Mouse (Mus musculus) limb, embryonic 15.5 days (tissue): ENCODE data around the gene Wbp2. TPM values are rescaled to one million over a fixed set of nuclear protein-coding genes. Genes with fewer than 3 reads are reported as not detected.
A peak's percentile ranks its signal among the peaks of the same experiment; 100 is the strongest.

ENCODE experiments used
- ATAC-seq: fragments of 200-750 bp; cut with Nextera tagmentation; 2 replicates; pipeline ENCODE4 v1.8.0; 2017; ENCODE audit warnings: low read depth, moderate TSS enrichment; ENCODE audit not compliant: insufficient number of reproducible peaks, low FRiP score, low TSS enrichment
- H3K27ac ChIP-seq: fragments of 300-500 bp; sonication (generic); 2 replicates; pipeline ENCODE4 v1.5.1; 2015; ENCODE audit warnings: moderate library complexity, mild to moderate bottlenecking, inconsistent platforms
- H3K27me3 ChIP-seq: fragments of 300-500 bp; sonication (generic); 2 replicates; pipeline ENCODE4 v1.6.1; 2015; ENCODE audit warnings: inconsistent platforms
- H3K36me3 ChIP-seq: fragments of 300-500 bp; sonication (generic); 2 replicates; pipeline ENCODE4 v1.6.1; 2015; ENCODE audit warnings: inconsistent platforms
- H3K4me1 ChIP-seq: fragments of 300-500 bp; sonication (generic); 2 replicates; pipeline ENCODE4 v1.6.1; 2015; ENCODE audit warnings: inconsistent platforms
- H3K4me2 ChIP-seq: fragments of 300-500 bp; sonication (generic); 2 replicates; pipeline ENCODE4 v1.6.1; 2015; ENCODE audit warnings: mild to moderate bottlenecking, inconsistent platforms
- H3K4me3 ChIP-seq: fragments of 300-500 bp; sonication (generic); 2 replicates; pipeline ENCODE4 v1.5.1; 2015; ENCODE audit warnings: mild to moderate bottlenecking, inconsistent platforms
- H3K9ac ChIP-seq: fragments of 300-500 bp; sonication (generic); 2 replicates; pipeline ENCODE4 v1.6.1; 2015; ENCODE audit warnings: inconsistent platforms
- H3K9me3 ChIP-seq: fragments of 300-500 bp; sonication (generic); 2 replicates; pipeline ENCODE4 v1.6.1; 2016; ENCODE audit warnings: inconsistent platforms
- WGBS: fragments of 180-500 bp; shearing (Covaris S2); methylation state at CpG from one replicate; pipeline ENCODE4 v1.1.7; 2015; 5-methylcytosine and 5-hydroxymethylcytosine counted together
- polyA plus RNA-seq: library from polyadenylated mRNA; unstranded; fragments of >200 nt; fragmentation: Nextera tagmentation; extraction: Ambion mirVana; gene quantifications from 2 replicates; pipeline ENCODE4 v1.2.1, GENCODE M21; 2015

Wbp2 gene
- polyA plus RNA-seq, 1 experiment from 2014 or later: 61.6 TPM

GRCm38 (mm10) chr11:116072608-116073007 is 14.2 kb downstream of the Wbp2 start:
- Histone ChIP-seq H3K4me1 (peaks cover 13% of the 10 kb centered on the region), H3K27ac (no peak overlapping the region), H3K27me3 (no peaks in the 10 kb centered on the region), H3K9me3 (no peaks in the 10 kb centered on the region), H3K9ac (no peak overlapping the region), H3K4me3 (no peak overlapping the region), H3K36me3 (no peaks in the 10 kb centered on the region), H3K4me2 (no peak overlapping the region)
- ATAC-seq: no peak
- WGBS: 80% methylated on average over 3 of the region's 3 CpGs

GRCm38 (mm10) chr11:116071510-116071909 is 15.3 kb downstream of the Wbp2 start:
- peaks cover 4% of the 10 kb centered on the region; the same call in 1 of the 2 replicates for H3K4me1 ChIP-seq
- WGBS: 58% methylated on average over 5 of the region's 5 CpGs
- H3K27ac ChIP-seq: no peak overlapping the region
- H3K9ac ChIP-seq: no peak overlapping the region
- no peak overlapping the region for H3K4me2 ChIP-seq
- no peaks in the 10 kb centered on the region for H3K36me3 ChIP-seq
- ATAC-seq: no peak
- no peaks in the 10 kb centered on the region for H3K27me3 ChIP-seq
- H3K4me3 ChIP-seq: no peak overlapping the region
- no peaks in the 10 kb centered on the region for H3K9me3 ChIP-seq

- 82% methylated on average over 12 of the region's 12 CpGs for WGBS
Observed at GRCm38 (mm10) chr11:116065345-116065744, 21.4 kb downstream of the Wbp2 start.

DNA sequence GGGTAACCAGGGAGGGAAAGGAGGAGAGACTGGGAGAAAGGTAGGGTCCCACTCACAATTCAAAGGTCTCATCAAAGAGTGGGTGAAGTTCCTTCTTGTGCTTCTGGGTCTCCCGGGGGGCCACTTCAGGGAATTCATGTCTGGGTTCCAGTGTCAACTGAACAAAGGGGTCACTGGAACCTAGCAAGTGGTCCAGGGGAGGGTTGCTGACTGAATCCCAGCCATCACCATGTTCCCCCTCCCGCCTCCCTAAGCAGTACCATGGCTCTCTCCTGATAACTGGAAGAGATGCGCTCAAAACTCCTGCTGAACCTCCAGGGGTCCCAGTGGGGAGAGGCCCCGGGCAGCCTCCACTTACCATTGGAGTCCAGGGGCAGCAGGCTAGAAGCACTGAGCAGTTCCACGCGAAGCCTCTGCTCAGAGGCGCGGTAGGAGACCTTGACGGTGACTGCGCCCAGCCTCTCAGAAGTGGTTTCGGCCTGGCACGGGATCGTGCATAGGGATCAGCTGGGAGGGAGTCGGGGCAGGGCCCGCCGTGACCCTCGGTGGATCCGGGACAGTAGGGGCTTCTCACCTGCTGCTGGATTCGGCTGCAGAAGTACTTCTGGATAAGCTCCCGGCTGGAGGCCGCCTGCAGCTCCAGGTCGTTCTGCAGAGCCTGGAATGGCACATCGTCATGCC is 22.5 kb downstream of the Wbp2 start:
- H3K9ac ChIP-seq: no peak overlapping the region
- no peak overlapping the region for H3K27ac ChIP-seq
- H3K9me3 ChIP-seq: no peaks in the 10 kb centered on the region
- ATAC-seq: no peak
- no peaks in the 10 kb centered on the region for H3K27me3 ChIP-seq
- WGBS: 68% methylated on average over 23 of the region's 23 CpGs
- no peak overlapping the region for H3K4me3 ChIP-seq
- H3K4me1 ChIP-seq: 0 out of 2 replicates have a peak, but pooled peaks cover 7% of the 10 kb centered on the region
- H3K36me3 ChIP-seq: peaks cover 32% of the 10 kb centered on the region
- H3K4me2 ChIP-seq: no peak overlapping the region

More at GRCm38 (mm10) chr11:116065345-116065744, 21.4 kb downstream of the Wbp2 start:
- no peak overlapping the region for H3K27ac ChIP-seq
- 0 out of 2 replicates have a peak, but pooled peaks cover 7% of the 10 kb centered on the region for H3K4me1 ChIP-seq
- H3K4me3 ChIP-seq: no peak overlapping the region
- H3K27me3 ChIP-seq: no peaks in the 10 kb centered on the region
- H3K9ac ChIP-seq: no peak overlapping the region
- H3K9me3 ChIP-seq: no peaks in the 10 kb centered on the region
- no peak for ATAC-seq
- no peak overlapping the region for H3K4me2 ChIP-seq
- peaks cover 22% of the 10 kb centered on the region for H3K36me3 ChIP-seq

DNA sequence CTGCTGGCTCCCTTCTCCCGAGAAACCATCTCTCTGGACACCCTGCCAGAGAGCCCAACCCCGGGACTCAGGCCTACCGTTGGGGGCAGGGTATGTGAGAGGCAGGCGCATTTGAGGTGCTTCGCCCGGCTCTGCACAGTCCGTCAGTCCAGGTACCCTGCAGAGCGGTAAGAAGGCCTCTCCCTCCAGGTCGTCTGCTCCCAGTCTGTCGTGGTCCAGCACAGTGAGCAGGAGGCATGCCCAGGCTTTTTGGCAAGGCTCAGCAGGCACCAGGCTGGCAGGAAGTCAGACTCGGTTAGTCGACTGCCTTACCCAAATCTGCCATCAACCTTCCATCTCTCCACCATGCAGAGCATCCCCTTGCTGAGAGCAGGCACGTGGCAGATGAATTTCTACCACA is 23.2 kb downstream of the Wbp2 start:
- Histone ChIP-seq H3K9ac (no peak overlapping the region), H3K36me3 (peaks cover 40% of the 10 kb centered on the region), H3K27ac (0 out of 2 replicates have a peak overlapping the region, but pooled peaks have one; percentile 57), H3K4me2 (no peak overlapping the region), H3K9me3 (no peaks in the 10 kb centered on the region), H3K27me3 (no peaks in the 10 kb centered on the region), H3K4me3 (no peak overlapping the region), H3K4me1 (0 out of 2 replicates have a peak, but pooled peaks cover 7% of the 10 kb centered on the region)
- WGBS: 58% methylated on average over 13 of the region's 13 CpGs
- ATAC-seq: no peak

DNA sequence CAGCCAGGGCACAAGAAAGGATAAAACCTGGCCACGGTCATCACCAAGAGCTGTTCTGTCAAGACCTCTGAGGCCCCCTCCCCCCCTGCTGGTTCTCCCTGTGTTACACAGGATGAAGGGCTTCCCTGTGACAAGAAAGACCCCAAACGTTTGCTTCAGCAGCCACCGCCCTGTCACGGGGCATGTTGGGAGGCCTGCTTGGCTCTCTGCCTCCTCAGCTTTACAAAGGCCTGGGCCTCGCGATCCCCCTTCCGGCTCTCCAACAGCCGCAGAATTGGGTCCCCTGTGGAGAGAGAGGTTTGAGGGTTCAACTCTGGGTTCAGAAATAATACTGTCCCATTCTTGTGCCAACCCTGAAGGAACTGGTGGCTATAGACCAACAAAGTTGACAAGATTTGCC is 24.3 kb downstream of the Wbp2 start:
- no peaks in the 10 kb centered on the region for H3K9me3 ChIP-seq
- H3K36me3 ChIP-seq: peaks cover 50% of the 10 kb centered on the region
- H3K4me3 ChIP-seq: no peak overlapping the region
- no peaks in the 10 kb centered on the region for H3K27me3 ChIP-seq
- 0 out of 2 replicates have a peak overlapping the region, but pooled peaks have one; percentile 6 for H3K27ac ChIP-seq
- no peak overlapping the region for H3K9ac ChIP-seq
- H3K4me1 ChIP-seq: peaks cover 13% of the 10 kb centered on the region; the same call in 1 of the 2 replicates
- no peak for ATAC-seq
- no peak overlapping the region for H3K4me2 ChIP-seq
- 64% methylated on average over 8 of the region's 8 CpGs for WGBS

GRCm38 (mm10) chr11:116061641-116062415 is 25.0 kb downstream of the Wbp2 start:
- H3K36me3 ChIP-seq: peaks cover 57% of the 10 kb centered on the region
- 86% methylated on average over 13 of the region's 13 CpGs for WGBS
- H3K4me3 ChIP-seq: no peak overlapping the region

DNA sequence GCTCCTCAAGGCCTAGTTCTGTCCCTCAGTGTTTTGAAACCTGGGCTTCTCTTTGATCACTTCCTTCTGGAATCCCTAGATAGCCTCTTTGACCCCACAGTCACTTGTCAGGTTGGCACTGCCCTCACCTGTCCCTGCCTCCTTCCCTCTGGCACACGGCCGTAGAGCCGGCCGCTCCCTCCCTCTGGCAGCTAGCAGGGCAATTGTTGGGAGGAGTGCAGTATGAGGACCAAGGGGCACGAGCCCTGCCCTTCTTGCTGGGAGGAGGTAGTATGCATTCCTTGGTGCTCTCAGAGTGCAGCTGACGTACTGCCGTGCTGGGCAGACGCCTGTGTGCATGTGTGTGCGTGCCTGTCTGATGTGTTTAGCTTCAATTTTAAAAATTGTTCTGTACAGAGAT is 26.2 kb downstream of the Wbp2 start:
- Histone ChIP-seq H3K27me3 (no peaks in the 10 kb centered on the region), H3K9me3 (no peaks in the 10 kb centered on the region), H3K9ac (no peak overlapping the region), H3K4me2 (no peak overlapping the region), H3K27ac (0 out of 2 replicates have a peak overlapping the region, but pooled peaks have one; percentile 43), H3K36me3 (peaks cover 70% of the 10 kb centered on the region), H3K4me1 (peaks cover 13% of the 10 kb centered on the region; the same call in 1 of the 2 replicates), H3K4me3 (no peak overlapping the region)
- ATAC-seq: no peak
- WGBS: 78% methylated on average over 9 of the region's 9 CpGs

More at GRCm38 (mm10) chr11:116061641-116062415, 25.0 kb downstream of the Wbp2 start:
- Histone ChIP-seq H3K9me3 (no peaks in the 10 kb centered on the region), H3K27ac (no peak overlapping the region), H3K27me3 (no peaks in the 10 kb centered on the region), H3K4me2 (no peak overlapping the region), H3K4me1 (peaks cover 13% of the 10 kb centered on the region; the same call in 1 of the 2 replicates), H3K9ac (no peak overlapping the region)
- ATAC-seq: no peak

DNA sequence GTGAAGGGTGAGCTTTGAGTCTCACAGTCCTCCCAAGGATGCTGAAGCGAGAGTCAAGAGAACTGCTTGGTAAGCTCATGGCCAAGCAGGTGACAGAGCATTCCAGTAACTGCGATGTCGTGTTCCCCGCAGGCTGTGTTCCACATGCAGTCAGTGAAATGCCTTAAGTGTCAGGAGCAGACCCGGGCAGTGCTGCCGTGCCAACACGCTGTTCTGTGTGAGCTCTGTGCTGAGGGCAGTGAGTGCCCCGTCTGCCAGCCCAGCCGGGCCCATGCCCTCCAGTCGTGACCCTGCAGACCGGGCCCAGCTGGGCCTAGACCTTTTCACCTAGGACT is 27.1 kb downstream of the Wbp2 start:
- H3K27me3 ChIP-seq: no peaks in the 10 kb centered on the region
- H3K36me3 ChIP-seq: peaks cover 79% of the 10 kb centered on the region
- no peak for ATAC-seq
- H3K4me2 ChIP-seq: no peak overlapping the region
- H3K4me1 ChIP-seq: peaks cover 13% of the 10 kb centered on the region; the same call in 1 of the 2 replicates
- no peaks in the 10 kb centered on the region for H3K9me3 ChIP-seq
- H3K27ac ChIP-seq: no peak overlapping the region
- H3K4me3 ChIP-seq: no peak overlapping the region
- no peak overlapping the region for H3K9ac ChIP-seq
- 93% methylated on average over 11 of the region's 11 CpGs for WGBS

DNA sequence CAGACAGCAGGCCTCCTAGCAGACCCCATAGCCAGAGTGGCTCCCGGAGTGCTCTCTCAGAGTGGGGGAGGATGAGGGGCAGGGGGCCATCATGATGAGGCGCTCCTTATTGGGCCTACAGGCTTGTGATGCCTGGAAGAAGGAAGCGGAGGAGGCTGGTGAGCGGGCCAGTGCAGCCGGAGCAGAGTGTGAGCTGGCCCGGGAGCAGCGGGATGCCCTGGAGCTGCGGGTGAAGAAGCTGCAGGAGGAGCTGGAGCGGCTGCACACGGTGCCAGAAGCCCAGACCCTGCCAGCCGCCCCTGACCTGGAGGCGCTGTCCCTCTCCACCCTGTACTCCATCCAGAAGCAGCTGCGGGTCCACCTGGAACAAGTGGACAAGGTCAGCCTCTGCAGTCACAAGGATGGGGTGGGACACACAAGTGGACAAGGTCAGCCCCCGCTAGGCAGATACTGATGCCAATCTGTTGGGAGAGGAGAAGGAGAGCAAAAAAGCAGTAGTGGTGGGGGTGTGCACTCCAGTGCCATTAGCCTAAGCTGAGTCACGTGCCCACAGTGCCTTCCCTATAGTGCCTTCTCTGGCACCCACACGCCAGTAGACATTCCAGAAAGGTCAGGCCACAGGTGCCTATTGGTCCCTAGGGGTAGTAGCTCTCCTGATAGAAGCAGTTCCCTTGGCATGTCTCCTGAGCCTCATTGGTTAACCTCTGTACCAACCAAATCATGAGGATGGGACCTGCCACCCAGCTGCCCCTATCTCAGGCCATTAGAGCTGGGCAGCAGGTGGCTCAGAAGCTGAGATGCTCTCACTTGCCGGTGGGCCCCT is 27.7 kb downstream of the Wbp2 start:
- Histone ChIP-seq H3K9ac (no peak overlapping the region), H3K27me3 (no peaks in the 10 kb centered on the region), H3K4me2 (no peak overlapping the region), H3K27ac (no peak overlapping the region), H3K36me3 (peaks cover 85% of the 10 kb centered on the region), H3K9me3 (no peaks in the 10 kb centered on the region), H3K4me1 (peaks cover 13% of the 10 kb centered on the region; the same call in 1 of the 2 replicates), H3K4me3 (no peak overlapping the region)
- ATAC-seq: 0 out of 2 replicates have a peak, but pooled peaks have one; percentile 15
- WGBS: 87% methylated on average over 17 of the region's 17 CpGs

- 59% methylated on average over 12 of the region's 12 CpGs for WGBS
- Histone ChIP-seq H3K9ac (no peak overlapping the region), H3K4me2 (no peak overlapping the region), H3K4me3 (no peak overlapping the region), H3K9me3 (no peaks in the 10 kb centered on the region), H3K4me1 (peaks cover 10% of the 10 kb centered on the region; the same call in 1 of the 2 replicates), H3K36me3 (peaks cover 94% of the 10 kb centered on the region), H3K27me3 (no peaks in the 10 kb centered on the region), H3K27ac (no peak overlapping the region)
- no peak for ATAC-seq
Observed at GRCm38 (mm10) chr11:116058022-116058614, 28.7 kb downstream of the Wbp2 start.
